Mouse (Mus musculus) lung, embryonic 16.5 days (tissue): Measurements from ENCODE around the gene Wrap73. TPM values are rescaled to one million over a fixed set of nuclear protein-coding genes. Genes with fewer than 3 reads are reported as not detected.

Experiments
- ATAC-seq: fragments of 200-750 bp; cut with Nextera tagmentation; 2 replicates; pipeline ENCODE4 v1.8.0; 2017; ENCODE audit warnings: low read depth, mild to moderate bottlenecking, moderate library complexity
- H3K27ac ChIP-seq: fragments of 300-500 bp; sonication (generic); 2 replicates; pipeline ENCODE4 v1.5.1; 2014; ENCODE audit warnings: mild to moderate bottlenecking, control low read depth, low read length
- H3K27me3 ChIP-seq: fragments of 300-500 bp; sonication (generic); 2 replicates; pipeline ENCODE4 v1.6.1; 2014; ENCODE audit warnings: low read depth, low read length, mixed read lengths; ENCODE audit not compliant: control insufficient read depth, insufficient read depth
- H3K36me3 ChIP-seq: fragments of 300-500 bp; sonication (generic); 2 replicates; pipeline ENCODE4 v1.6.1; 2014; ENCODE audit warnings: low read length; ENCODE audit not compliant: control insufficient read depth, insufficient read depth
- H3K4me1 ChIP-seq: fragments of 300-500 bp; sonication (generic); replicated peaks from 2 replicates; pipeline ENCODE4 v1.6.1; 2014; ENCODE audit warnings: low read length, mixed read lengths; ENCODE audit not compliant: control insufficient read depth, insufficient read depth
- H3K4me2 ChIP-seq: fragments of 300-500 bp; sonication (generic); 2 replicates; pipeline ENCODE4 v1.6.1; 2014; ENCODE audit warnings: low read depth, low read length, control low read depth
- H3K4me3 ChIP-seq: fragments of 300-500 bp; sonication (generic); 2 replicates; pipeline ENCODE4 v1.5.1; 2014; ENCODE audit warnings: mild to moderate bottlenecking, low read length, control low read depth
- H3K9ac ChIP-seq: fragments of 300-500 bp; sonication (generic); 2 replicates; pipeline ENCODE4 v1.6.1; 2014; ENCODE audit warnings: low read length, control low read depth
- H3K9me3 ChIP-seq: fragments of 300-500 bp; sonication (generic); 2 replicates; pipeline ENCODE4 v1.6.1; 2016; ENCODE audit warnings: low read length; ENCODE audit not compliant: control insufficient read depth
- WGBS: fragments of 180-500 bp; shearing (Covaris S2); extraction: QIAGEN DNeasy Blood & Tissue Kit; methylation state at CpG from one replicate; pipeline ENCODE4 v1.1.7; 2014; 5-methylcytosine and 5-hydroxymethylcytosine counted together
- polyA plus RNA-seq: library from polyadenylated mRNA; unstranded; fragments of >200 nt; fragmentation: Nextera tagmentation; extraction: Ambion mirVana; gene quantifications from 2 replicates; pipeline ENCODE4 v1.2.1, GENCODE M21; 2015

The Wrap73 gene
- polyA plus RNA-seq, 1 experiment from 2014 or later: 36.0 TPM

- no peak for ATAC-seq
- Histone ChIP-seq H3K4me3 (no peak overlapping the region), H3K4me2 (no peak overlapping the region), H3K9ac (no peak overlapping the region), H3K27ac (no peak overlapping the region), H3K36me3 (no peaks in the 10 kb centered on the region), H3K9me3 (no peaks in the 10 kb centered on the region), H3K27me3 (no peaks in the 10 kb centered on the region), H3K4me1 (no peaks in the 10 kb centered on the region)
- WGBS: 72% methylated on average over 11 of the region's 11 CpGs
Measured at GRCm38 (mm10) chr4:154109850-154110243, 32.3 kb upstream of the Wrap73 start.

GRCm38 (mm10) chr4:154116421-154116820 is 25.8 kb upstream of the Wrap73 start:
- no peak overlapping the region for H3K27ac ChIP-seq
- H3K4me2 ChIP-seq: no peak overlapping the region
- H3K4me3 ChIP-seq: no peak overlapping the region
- peaks cover 5% of the 10 kb centered on the region; the same call in 1 of the 2 replicates for H3K4me1 ChIP-seq
- no peak overlapping the region for H3K9ac ChIP-seq
- 34% methylated on average over 7 of the region's 7 CpGs for WGBS
- no peak for ATAC-seq
- no peaks in the 10 kb centered on the region for H3K27me3 ChIP-seq
- H3K36me3 ChIP-seq: no peaks in the 10 kb centered on the region
- no peaks in the 10 kb centered on the region for H3K9me3 ChIP-seq

- peaks cover 5% of the 10 kb centered on the region; the same call in 1 of the 2 replicates for H3K4me1 ChIP-seq
- no peaks in the 10 kb centered on the region for H3K9me3 ChIP-seq
- H3K27me3 ChIP-seq: no peaks in the 10 kb centered on the region; the same call in 1 of the 2 replicates
- H3K36me3 ChIP-seq: no peaks in the 10 kb centered on the region
- no peak overlapping the region for H3K4me3 ChIP-seq
- H3K4me2 ChIP-seq: no peak overlapping the region
- peak; percentile 71 for ATAC-seq
- WGBS: 38% methylated on average over 9 of the region's 9 CpGs
- H3K27ac ChIP-seq: no peak overlapping the region
- no peak overlapping the region for H3K9ac ChIP-seq
Measured at GRCm38 (mm10) chr4:154118782-154119181, 23.4 kb upstream of the Wrap73 start.

GRCm38 (mm10) chr4:154119208-154119607 is 23.0 kb upstream of the Wrap73 start:
- ATAC-seq: peak; percentile 6; the same call in 1 of the 2 replicates
- 70% methylated on average over 9 of the region's 9 CpGs for WGBS
- H3K27me3 ChIP-seq: no peaks in the 10 kb centered on the region; the same call in 1 of the 2 replicates
- H3K9me3 ChIP-seq: no peaks in the 10 kb centered on the region
- H3K4me3 ChIP-seq: no peak overlapping the region
- no peak overlapping the region for H3K9ac ChIP-seq
- H3K4me2 ChIP-seq: no peak overlapping the region
- H3K4me1 ChIP-seq: peaks cover 5% of the 10 kb centered on the region; the same call in 1 of the 2 replicates
- H3K36me3 ChIP-seq: no peaks in the 10 kb centered on the region
- no peak overlapping the region for H3K27ac ChIP-seq

GRCm38 (mm10) chr4:154121800-154122199 is 20.4 kb upstream of the Wrap73 start:
- no peaks in the 10 kb centered on the region; the same call in 1 of the 2 replicates for H3K27me3 ChIP-seq
- no peak overlapping the region for H3K9ac ChIP-seq
- no peak overlapping the region for H3K4me2 ChIP-seq
- H3K27ac ChIP-seq: no peak overlapping the region
- no peak overlapping the region for H3K4me3 ChIP-seq
- WGBS: 71% methylated on average over 11 of the region's 11 CpGs
- no peaks in the 10 kb centered on the region for H3K36me3 ChIP-seq
- H3K4me1 ChIP-seq: peaks cover 5% of the 10 kb centered on the region; the same call in 1 of the 2 replicates
- ATAC-seq: no peak
- H3K9me3 ChIP-seq: no peaks in the 10 kb centered on the region

GRCm38 (mm10) chr4:154122374-154122773 is 19.8 kb upstream of the Wrap73 start:
- Histone ChIP-seq H3K27me3 (no peaks in the 10 kb centered on the region; the same call in 1 of the 2 replicates), H3K9ac (no peak overlapping the region), H3K27ac (no peak overlapping the region), H3K9me3 (no peaks in the 10 kb centered on the region), H3K4me3 (no peak overlapping the region), H3K4me1 (peaks cover 5% of the 10 kb centered on the region; the same call in 1 of the 2 replicates), H3K4me2 (no peak overlapping the region), H3K36me3 (no peaks in the 10 kb centered on the region)
- no peak for ATAC-seq
- WGBS: 73% methylated on average over 7 of the region's 7 CpGs

- Histone ChIP-seq H3K9me3 (no peaks in the 10 kb centered on the region), H3K27me3 (no peaks in the 10 kb centered on the region; the same call in 1 of the 2 replicates), H3K4me3 (no peak overlapping the region), H3K36me3 (no peaks in the 10 kb centered on the region), H3K9ac (no peak overlapping the region), H3K27ac (no peak overlapping the region), H3K4me1 (peaks cover 3% of the 10 kb centered on the region; the same call in 1 of the 2 replicates), H3K4me2 (no peak overlapping the region)
- 62% methylated on average over 6 of the region's 6 CpGs for WGBS
- ATAC-seq: no peak
Measured at GRCm38 (mm10) chr4:154123553-154123952, 18.6 kb upstream of the Wrap73 start.

- WGBS: 68% methylated on average over 5 of the region's 5 CpGs
- no peak overlapping the region for H3K9ac ChIP-seq
Measured at GRCm38 (mm10) chr4:154125202-154125601, 17.0 kb upstream of the Wrap73 start.

GRCm38 (mm10) chr4:154127273-154127672 is 14.9 kb upstream of the Wrap73 start:
- no peaks in the 10 kb centered on the region for H3K4me1 ChIP-seq
- H3K27me3 ChIP-seq: no peaks in the 10 kb centered on the region; the same call in 1 of the 2 replicates
- H3K9me3 ChIP-seq: no peaks in the 10 kb centered on the region
- 54% methylated on average over 3 of the region's 3 CpGs for WGBS
- H3K9ac ChIP-seq: no peak overlapping the region
- H3K27ac ChIP-seq: no peak overlapping the region
- H3K4me3 ChIP-seq: no peak overlapping the region
- H3K36me3 ChIP-seq: no peaks in the 10 kb centered on the region
- no peak for ATAC-seq
- no peak overlapping the region for H3K4me2 ChIP-seq

More at GRCm38 (mm10) chr4:154125202-154125601, 17.0 kb upstream of the Wrap73 start:
- Histone ChIP-seq H3K27ac (no peak overlapping the region), H3K4me3 (no peak overlapping the region), H3K36me3 (no peaks in the 10 kb centered on the region), H3K9me3 (no peaks in the 10 kb centered on the region), H3K27me3 (no peaks in the 10 kb centered on the region; the same call in 1 of the 2 replicates), H3K4me2 (no peak overlapping the region), H3K4me1 (no peaks in the 10 kb centered on the region)
- ATAC-seq: no peak

- H3K9me3 ChIP-seq: no peaks in the 10 kb centered on the region
- H3K36me3 ChIP-seq: no peaks in the 10 kb centered on the region
- no peak overlapping the region for H3K9ac ChIP-seq
- H3K27me3 ChIP-seq: peaks cover 2% of the 10 kb centered on the region; the same call in 1 of the 2 replicates
- ATAC-seq: no peak
- H3K27ac ChIP-seq: no peak overlapping the region
- H3K4me2 ChIP-seq: no peak overlapping the region
- no peak overlapping the region for H3K4me3 ChIP-seq
- no peaks in the 10 kb centered on the region for H3K4me1 ChIP-seq
Measured at GRCm38 (mm10) chr4:154129950-154130349, 12.2 kb upstream of the Wrap73 start.
